Mouse (Mus musculus): ENCODE measurements around the gene Cmip.

DNA sequence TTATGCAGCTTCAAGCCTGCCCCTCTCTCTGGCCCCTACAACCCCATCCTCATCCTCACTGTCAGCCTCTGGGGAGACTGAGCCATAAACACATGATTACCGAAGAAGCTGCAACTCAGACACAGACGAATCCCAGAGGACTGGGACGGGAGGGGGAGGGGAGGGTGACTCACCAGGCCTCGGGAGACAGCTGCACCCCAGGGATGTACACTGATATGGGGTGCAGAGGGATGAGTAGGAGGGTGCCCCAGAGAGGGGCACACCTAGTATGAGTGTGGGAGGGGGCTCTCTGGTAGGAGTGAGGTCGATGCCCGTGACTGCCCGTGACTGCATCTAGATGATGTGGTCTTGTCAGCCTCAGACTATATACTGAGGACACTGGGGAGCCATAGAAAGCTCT is 121.8 kb downstream of the Cmip start:
- TF ChIP-seq CTCF (conservative IDR thresholded peaks at IDR 0.05; ENCODE audit: insufficient read depth, insufficient read length, low read depth, low read length): no peak
- TF ChIP-seq POLR2A (IDR thresholded peaks at IDR 0.05; ENCODE audit: low read depth, low read length): no peak
